21 mouse cellular contexts compared by ENCODE assay signal in genomic region chr15:91928511-91928910, GRCm38 (mm10).
A peak's percentile ranks its signal among the peaks of the same experiment; 100 is the strongest.
DNase-seq lines count a peak whose midpoint lies in the region; ATAC-seq lines count a peak whose summit lies in the region.
"Had no signal": no experiment of that assay in that cellular context is flagged by ENCODE, and none has a peak within 500 bp of the region (broad histone marks: within the 10 kb centered on the region; RNA-seq: fewer than 3 reads in every experiment).

No protein-coding gene starts in this region.

- H3K27me3 ChIP-seq in hindbrain, embryonic 11.5 days (ENCODE audit: control insufficient read depth, insufficient read depth, low read length): no peaks in the 10 kb centered on the region
- H3K27me3 ChIP-seq in hindbrain, embryonic 13.5 days: no peaks in the 10 kb centered on the region
- H3K27me3 ChIP-seq in neural tube, embryonic 12.5 days (replicated peaks): no peaks in the 10 kb centered on the region
- H3K27me3 ChIP-seq: heart, embryonic 12.5 days had no signal

- DNase-seq in cerebellum, postnatal 10 days: peak; percentile 20 to 32
- no peak for DNase-seq in cerebellum, postnatal 4 days (ENCODE audit: low spot score in 2 of 2)
- peak; percentile 30 for DNase-seq in hindbrain, embryonic 11.5 days (ENCODE audit: low spot score)
- no peak for DNase-seq in neural tube, embryonic 10.5 days (ENCODE audit: extremely low spot score, low spot score)
- DNase-seq in adrenal gland, adult 18-20 months (ENCODE audit: low spot score in 2 of 2): no peak
- DNase-seq in right cerebral cortex, postnatal 10 days (ENCODE audit: low spot score in 2 of 2): no peak
- DNase-seq: adrenal gland, postnatal 10 days; cerebellum, adult 9-11 months; gastrocnemius, postnatal 10 days; heart, adult 11 months; heart, postnatal 14 days; kidney, adult 18-20 months; kidney, postnatal 10 days; liver; lung, postnatal 10 days; right cerebral cortex, adult 18-20 months had no signal

- no peak overlapping the region for H3K27ac ChIP-seq in hindbrain, embryonic 11.5 days (ENCODE audit: low read depth, low read length)
- H3K27ac ChIP-seq in hindbrain, embryonic 13.5 days: no peak overlapping the region
- no peak overlapping the region for H3K27ac ChIP-seq in neural tube, embryonic 12.5 days
- H3K27ac ChIP-seq: layer of hippocampus, adult 2 months had no signal

- no peaks in the 10 kb centered on the region for H3K9me3 ChIP-seq in hindbrain, embryonic 11.5 days (ENCODE audit: control insufficient read depth, low read length)
- H3K9me3 ChIP-seq in hindbrain, embryonic 13.5 days: no peaks in the 10 kb centered on the region
- H3K9me3 ChIP-seq in neural tube, embryonic 12.5 days: no peaks in the 10 kb centered on the region
- H3K9me3 ChIP-seq: heart, embryonic 12.5 days had no signal

- H3K4me3 ChIP-seq in hindbrain, embryonic 11.5 days (ENCODE audit: low read depth, low read length): no peak overlapping the region
- no peak overlapping the region for H3K4me3 ChIP-seq in hindbrain, embryonic 13.5 days
- H3K4me3 ChIP-seq in neural tube, embryonic 12.5 days: no peak overlapping the region
- H3K4me3 ChIP-seq: erythroblast, embryonic 14.5 days; heart, embryonic 12.5 days; layer of hippocampus, adult 2 months had no signal

- no peaks in the 10 kb centered on the region for H3K4me1 ChIP-seq in hindbrain, embryonic 11.5 days (replicated peaks; ENCODE audit: control insufficient read depth, insufficient read depth, low read length)
- peaks cover 6% of the 10 kb centered on the region for H3K4me1 ChIP-seq in hindbrain, embryonic 13.5 days (replicated peaks)
- H3K4me1 ChIP-seq in neural tube, embryonic 12.5 days: no peaks in the 10 kb centered on the region
- H3K4me1 ChIP-seq: heart, embryonic 12.5 days had no signal

- 67% methylated on average over 7 of the region's 7 CpGs for WGBS in hindbrain, embryonic 11.5 days
- 44% methylated on average over 7 of the region's 7 CpGs for WGBS in hindbrain, embryonic 13.5 days
- 52% methylated on average over 7 of the region's 7 CpGs for WGBS in neural tube, embryonic 12.5 days

- H3K4me2 ChIP-seq in hindbrain, embryonic 11.5 days (replicated peaks; ENCODE audit: low read depth, low read length): no peak overlapping the region
- no peak overlapping the region for H3K4me2 ChIP-seq in hindbrain, embryonic 13.5 days
- no peak overlapping the region for H3K4me2 ChIP-seq in neural tube, embryonic 12.5 days (replicated peaks)
- H3K4me2 ChIP-seq: heart, embryonic 12.5 days had no signal

- H3K9ac ChIP-seq in hindbrain, embryonic 11.5 days (ENCODE audit: low read depth, low read length): no peak overlapping the region
- H3K9ac ChIP-seq in hindbrain, embryonic 13.5 days: no peak overlapping the region
- no peak overlapping the region for H3K9ac ChIP-seq in neural tube, embryonic 12.5 days
- H3K9ac ChIP-seq: heart, embryonic 12.5 days had no signal

- peak; percentile 71 for ATAC-seq in hindbrain, embryonic 11.5 days (ENCODE audit: low FRiP score)
- no peak for ATAC-seq in hindbrain, embryonic 13.5 days (ENCODE audit: low FRiP score)
- 0 out of 2 replicates have a peak, but pooled peaks have one; percentile 56 for ATAC-seq in neural tube, embryonic 12.5 days (ENCODE audit: low FRiP score, low read depth)

- H3K36me3 ChIP-seq in hindbrain, embryonic 11.5 days (ENCODE audit: control insufficient read depth, insufficient read depth, low read length): no peaks in the 10 kb centered on the region
- no peaks in the 10 kb centered on the region for H3K36me3 ChIP-seq in hindbrain, embryonic 13.5 days
- no peaks in the 10 kb centered on the region for H3K36me3 ChIP-seq in neural tube, embryonic 12.5 days
- H3K36me3 ChIP-seq: heart, embryonic 12.5 days had no signal

Comparison
In these comparisons a context has a peak if more than half of its experiments do, and no peak if none do; other contexts are left out.
1. DNase-seq: peak in cerebellum, postnatal 10 days (2 of 2) and hindbrain, embryonic 11.5 days (single experiment); none in cerebellum, postnatal 4 days (0 of 2), neural tube, embryonic 10.5 days (single experiment), adrenal gland, adult 18-20 months (0 of 2) and right cerebral cortex, postnatal 10 days (0 of 2).